Mouse (Mus musculus): ENCODE data around the gene Egr4. TPM values are rescaled to one million over a fixed set of nuclear protein-coding genes. Genes with fewer than 3 reads are reported as not detected.
A peak's percentile ranks its signal among the peaks of the same experiment; 100 is the strongest.

The Egr4 gene
- polyA plus RNA-seq (2015; fragmentation: Nextera tagmentation; extraction: Ambion mirVana): not detected in 2 replicates

DNA sequence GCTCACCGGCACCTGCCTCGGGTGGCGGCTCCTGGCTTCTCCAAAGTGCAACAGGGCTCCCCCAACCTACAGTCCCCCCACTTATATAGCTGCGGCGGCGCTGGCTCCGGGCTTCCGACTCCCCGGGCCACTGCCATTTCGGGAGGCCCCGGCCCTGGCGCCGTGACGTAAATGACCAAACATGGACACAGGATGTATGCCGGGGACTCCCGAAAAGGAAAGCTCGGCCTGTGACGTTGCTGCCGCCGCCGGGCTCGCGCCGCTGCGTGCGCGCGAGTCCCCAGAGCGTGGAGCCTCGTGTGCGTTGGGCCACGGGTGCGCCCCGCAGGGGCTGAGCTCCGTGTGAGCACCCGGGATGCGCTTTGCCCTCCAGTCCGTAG, at the start of gene Egr4:
TSS of gene Egr4 (minus strand) at position 59 of the 380 bp plus-strand sequence.
- Histone ChIP-seq H3K9me3 (no peaks in the 10 kb centered on the region), H3K4me3 (peak within 1 kb of the TSS; percentile 53), H3K27me3 (replicated peaks) (peaks cover 97% of the 10 kb centered on the region), H3K4me2 (peak within 1 kb of the TSS; percentile 85), H3K36me3 (no peaks in the 10 kb centered on the region), H3K27ac (replicated peaks) (no peak within 1 kb of the TSS), H3K4me1 (peaks cover 26% of the 10 kb centered on the region), H3K9ac (0 out of 2 replicates have a peak within 1 kb of the TSS, but pooled peaks have one; percentile 50)
- ATAC-seq (ENCODE audit: extremely low read depth, insufficient number of reproducible peaks, low FRiP score, low TSS enrichment): no peak
- under 1% methylated on average over 37 of the region's 38 CpGs for WGBS

DNA sequence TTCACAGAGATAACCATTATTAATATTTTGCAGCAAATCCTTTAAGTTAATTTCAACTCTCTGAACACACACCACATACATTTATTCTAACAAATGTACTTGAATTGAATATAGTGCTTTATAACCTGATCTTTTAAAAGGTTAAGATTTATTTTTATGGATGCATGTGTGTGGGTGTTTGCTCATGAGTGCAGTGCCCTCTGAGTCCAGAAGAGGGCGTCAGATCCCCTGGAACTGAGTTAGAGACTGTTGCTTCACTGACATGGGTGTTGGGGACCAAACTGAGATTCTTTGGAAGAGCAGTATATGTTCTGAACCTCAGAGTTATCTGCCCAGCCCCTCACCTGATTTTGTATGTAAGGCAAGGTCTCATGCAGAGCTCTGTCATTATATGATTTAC, 49.0 kb upstream of the Egr4 start:
- no peaks in the 10 kb centered on the region for H3K36me3 ChIP-seq
- no peak for ATAC-seq (ENCODE audit: extremely low read depth, insufficient number of reproducible peaks, low FRiP score, low TSS enrichment)
- 0 out of 2 replicates have a peak, but pooled peaks cover 3% of the 10 kb centered on the region for H3K27me3 ChIP-seq (replicated peaks)
- H3K4me1 ChIP-seq: no peaks in the 10 kb centered on the region
- no peak overlapping the region for H3K27ac ChIP-seq (replicated peaks)
- WGBS: 22% methylated on average over 1 of the region's 1 CpGs
- no peak overlapping the region for H3K9ac ChIP-seq
- H3K4me2 ChIP-seq: no peak overlapping the region
- H3K9me3 ChIP-seq: no peaks in the 10 kb centered on the region
- H3K4me3 ChIP-seq: no peak overlapping the region

DNA sequence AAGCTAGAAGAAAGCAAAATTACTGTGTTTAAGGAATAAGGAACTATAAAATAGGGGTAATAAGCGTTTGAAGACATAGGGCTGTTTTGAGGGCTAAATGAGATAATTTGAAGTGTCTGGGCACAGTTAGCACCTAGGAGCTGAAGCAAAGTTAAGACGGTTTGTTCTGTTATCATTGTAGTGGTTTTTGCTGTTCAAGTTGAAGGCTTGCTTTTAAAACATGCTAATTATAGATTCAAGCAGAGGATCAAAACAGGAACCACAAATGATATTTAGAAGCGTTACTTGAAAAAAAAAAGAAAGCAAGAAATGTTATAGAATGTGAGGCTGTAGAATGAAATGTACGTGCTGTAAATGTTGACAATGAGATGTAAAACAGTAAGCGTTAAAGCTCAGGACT, 34.3 kb upstream of the Egr4 start:
- Histone ChIP-seq H3K4me2 (no peak overlapping the region), H3K27me3 (replicated peaks) (no peaks in the 10 kb centered on the region), H3K4me1 (no peaks in the 10 kb centered on the region), H3K27ac (replicated peaks) (no peak overlapping the region), H3K36me3 (no peaks in the 10 kb centered on the region), H3K9me3 (no peaks in the 10 kb centered on the region), H3K9ac (no peak overlapping the region), H3K4me3 (no peak overlapping the region)
- WGBS: 70% methylated on average over 5 of the region's 5 CpGs
- ATAC-seq (ENCODE audit: extremely low read depth, insufficient number of reproducible peaks, low FRiP score, low TSS enrichment): no peak

DNA sequence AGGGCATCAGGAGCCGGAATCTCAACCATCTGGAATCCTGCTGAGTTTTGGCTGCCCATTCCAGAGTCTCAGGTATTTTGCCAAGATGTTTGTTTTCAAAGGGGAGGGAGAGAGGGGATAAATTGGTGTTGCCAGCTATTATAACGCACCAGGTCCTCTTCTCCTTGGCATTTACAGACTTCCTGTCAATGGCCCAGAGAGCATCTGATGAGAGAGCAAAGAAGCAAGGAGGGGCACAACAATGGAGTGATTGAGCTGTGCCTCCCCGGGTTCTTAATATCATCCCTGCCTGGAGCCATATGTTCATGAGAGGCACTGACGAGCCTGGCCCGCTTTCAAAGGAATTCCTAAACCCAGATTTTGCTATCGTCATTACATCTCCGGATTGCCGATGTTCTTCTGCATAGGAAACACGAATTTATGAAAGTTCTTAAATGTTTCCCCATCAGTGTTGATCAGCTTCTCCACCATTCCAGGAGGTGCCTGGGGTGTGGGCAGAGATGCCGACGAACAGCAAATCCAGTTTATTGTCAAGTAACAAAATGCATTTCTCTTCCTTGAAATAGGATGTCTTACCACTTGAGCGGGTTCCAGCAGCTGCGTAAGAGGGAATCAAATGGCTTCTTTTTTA, 31.0 kb upstream of the Egr4 start:
- H3K9me3 ChIP-seq: no peaks in the 10 kb centered on the region
- H3K4me1 ChIP-seq: no peaks in the 10 kb centered on the region
- H3K27me3 ChIP-seq (replicated peaks): no peaks in the 10 kb centered on the region
- H3K4me2 ChIP-seq: no peak overlapping the region
- H3K4me3 ChIP-seq: no peak overlapping the region
- H3K9ac ChIP-seq: no peak overlapping the region
- WGBS: 72% methylated on average over 13 of the region's 13 CpGs
- H3K36me3 ChIP-seq: no peaks in the 10 kb centered on the region
- H3K27ac ChIP-seq (replicated peaks): no peak overlapping the region
- no peak for ATAC-seq (ENCODE audit: extremely low read depth, insufficient number of reproducible peaks, low FRiP score, low TSS enrichment)

DNA sequence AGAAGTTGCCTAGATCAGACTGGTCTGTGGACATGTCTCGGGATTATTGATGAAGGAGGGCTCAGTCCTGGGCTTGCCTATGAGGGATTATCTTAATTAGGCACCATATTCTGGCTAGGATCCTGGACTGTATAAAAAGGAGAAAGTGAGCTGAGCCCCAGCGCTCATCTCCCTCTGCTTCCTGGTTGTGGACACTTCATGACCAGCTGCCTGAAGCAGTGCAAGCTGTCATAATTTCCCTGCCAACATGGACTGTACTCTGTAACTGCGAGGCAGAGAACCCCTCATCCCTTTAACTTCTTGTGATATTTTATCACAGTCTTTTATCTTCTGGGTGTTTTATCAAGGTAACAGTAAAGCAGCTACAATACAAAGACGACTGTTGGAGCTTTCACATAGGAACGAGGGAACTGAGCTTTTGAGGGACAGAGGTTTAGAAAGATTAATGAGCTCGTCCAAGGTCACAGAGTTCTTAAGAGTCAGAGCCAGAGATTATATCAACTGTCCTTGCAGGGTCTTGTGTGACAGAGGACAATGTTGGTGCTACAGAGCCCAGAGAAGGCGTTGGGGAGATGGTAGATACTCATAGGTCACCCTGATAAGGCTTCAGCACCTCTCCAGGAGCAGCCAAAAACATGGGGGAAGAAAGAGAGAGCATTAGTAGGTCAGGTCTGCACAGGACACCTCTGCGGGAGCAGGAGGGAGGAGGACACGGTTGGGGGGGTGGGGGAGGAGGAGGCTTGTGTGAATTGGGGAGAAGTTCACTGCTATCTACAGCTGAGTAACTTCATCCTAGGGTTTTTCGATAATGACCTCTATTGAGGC, 30.2 kb upstream of the Egr4 start:
- H3K9me3 ChIP-seq: no peaks in the 10 kb centered on the region
- H3K36me3 ChIP-seq: no peaks in the 10 kb centered on the region
- H3K27me3 ChIP-seq (replicated peaks): no peaks in the 10 kb centered on the region
- no peak overlapping the region for H3K9ac ChIP-seq
- no peak overlapping the region for H3K4me2 ChIP-seq
- WGBS: 59% methylated on average over 10 of the region's 10 CpGs
- ATAC-seq (ENCODE audit: extremely low read depth, insufficient number of reproducible peaks, low FRiP score, low TSS enrichment): no peak
- no peaks in the 10 kb centered on the region for H3K4me1 ChIP-seq
- no peak overlapping the region for H3K4me3 ChIP-seq
- H3K27ac ChIP-seq (replicated peaks): no peak overlapping the region

DNA sequence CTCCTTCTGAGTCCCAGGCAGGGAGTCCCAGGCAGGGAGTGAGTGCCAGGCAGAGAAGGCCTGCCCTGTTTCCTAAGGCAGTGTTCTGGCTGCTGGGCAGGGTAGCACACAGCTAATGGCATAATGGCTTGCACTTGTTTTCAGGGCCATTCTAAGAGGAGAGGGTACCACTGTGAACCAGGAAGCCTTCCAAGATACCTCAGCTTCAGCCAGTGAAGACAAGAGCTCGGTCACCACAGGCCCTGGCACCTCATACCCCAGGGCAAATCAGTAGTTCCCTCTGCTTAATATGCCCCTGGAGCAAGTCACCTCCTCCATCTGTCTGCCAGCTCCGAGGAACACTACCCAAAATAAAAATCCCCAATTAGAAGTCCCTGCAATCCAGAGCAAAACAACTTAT, 9.4 kb upstream of the Egr4 start:
- 56% methylated on average over 2 of the region's 2 CpGs for WGBS
- Histone ChIP-seq H3K36me3 (no peaks in the 10 kb centered on the region), H3K9me3 (no peaks in the 10 kb centered on the region), H3K4me1 (no peaks in the 10 kb centered on the region), H3K27ac (replicated peaks) (no peak overlapping the region), H3K4me2 (no peak overlapping the region), H3K27me3 (replicated peaks) (peaks cover 10% of the 10 kb centered on the region), H3K9ac (no peak overlapping the region), H3K4me3 (no peak overlapping the region)
- no peak for ATAC-seq (ENCODE audit: extremely low read depth, insufficient number of reproducible peaks, low FRiP score, low TSS enrichment)

DNA sequence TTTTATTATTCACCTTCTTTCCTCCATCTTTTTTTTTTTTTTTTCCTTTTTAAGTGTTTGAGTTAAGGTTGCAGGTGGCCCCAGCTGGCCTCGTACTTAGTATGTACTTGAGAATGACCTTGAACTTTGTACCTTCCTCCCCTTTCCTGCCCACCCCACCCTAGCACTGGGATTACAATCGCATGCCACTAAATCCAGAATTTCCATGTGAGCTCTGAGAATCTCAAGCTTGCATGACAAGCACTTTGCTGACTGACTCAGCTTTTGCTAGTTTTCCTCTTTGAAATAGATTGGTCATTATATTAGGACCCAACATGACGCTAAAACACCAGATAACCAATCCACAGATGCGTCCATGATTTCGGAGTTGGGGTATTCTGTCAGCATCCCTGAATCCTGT, 8.6 kb upstream of the Egr4 start:
- WGBS: 73% methylated on average over 5 of the region's 5 CpGs
- no peak overlapping the region for H3K4me3 ChIP-seq
- no peaks in the 10 kb centered on the region for H3K4me1 ChIP-seq
- no peaks in the 10 kb centered on the region for H3K9me3 ChIP-seq
- H3K4me2 ChIP-seq: no peak overlapping the region
- no peak overlapping the region for H3K9ac ChIP-seq
- H3K27ac ChIP-seq (replicated peaks): no peak overlapping the region
- no peaks in the 10 kb centered on the region for H3K36me3 ChIP-seq
- peaks cover 16% of the 10 kb centered on the region for H3K27me3 ChIP-seq (replicated peaks)
- ATAC-seq (ENCODE audit: extremely low read depth, insufficient number of reproducible peaks, low FRiP score, low TSS enrichment): no peak

DNA sequence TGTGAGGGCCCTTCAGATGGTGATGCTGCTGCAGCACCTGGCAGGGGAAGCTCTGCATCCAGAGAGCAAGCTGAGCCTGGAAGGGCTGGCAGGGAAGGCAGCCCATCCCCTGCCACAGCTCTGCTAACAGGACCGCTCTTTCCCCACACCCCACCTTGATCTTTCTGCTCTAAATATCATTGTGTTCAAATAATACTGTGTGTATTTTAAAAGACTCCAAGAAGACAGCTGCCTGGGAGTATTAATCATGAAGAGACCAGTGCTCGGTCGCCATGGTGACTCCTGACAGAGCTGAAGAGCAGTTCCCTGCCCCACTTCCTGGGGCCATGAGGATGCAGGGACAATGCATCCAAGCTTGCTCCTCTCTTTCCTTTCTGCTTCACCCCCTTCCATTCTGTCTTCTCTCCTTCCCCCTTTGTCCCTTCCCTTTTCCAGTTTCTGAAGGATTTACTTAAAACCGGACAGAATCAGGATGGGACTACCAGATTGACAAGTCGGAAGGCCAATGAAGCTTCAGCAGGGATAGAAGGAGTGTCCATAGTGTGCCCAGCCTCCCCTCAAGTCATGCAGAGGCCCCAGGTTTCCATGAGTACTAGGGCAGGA, 4.8 kb upstream of the Egr4 start:
- Histone ChIP-seq H3K4me3 (no peak overlapping the region), H3K27me3 (replicated peaks) (peaks cover 53% of the 10 kb centered on the region), H3K9me3 (no peaks in the 10 kb centered on the region), H3K36me3 (no peaks in the 10 kb centered on the region), H3K4me2 (no peak overlapping the region), H3K9ac (no peak overlapping the region), H3K27ac (replicated peaks) (no peak overlapping the region), H3K4me1 (peaks cover 8% of the 10 kb centered on the region)
- 52% methylated on average over 5 of the region's 5 CpGs for WGBS
- no peak for ATAC-seq (ENCODE audit: extremely low read depth, insufficient number of reproducible peaks, low FRiP score, low TSS enrichment)

DNA sequence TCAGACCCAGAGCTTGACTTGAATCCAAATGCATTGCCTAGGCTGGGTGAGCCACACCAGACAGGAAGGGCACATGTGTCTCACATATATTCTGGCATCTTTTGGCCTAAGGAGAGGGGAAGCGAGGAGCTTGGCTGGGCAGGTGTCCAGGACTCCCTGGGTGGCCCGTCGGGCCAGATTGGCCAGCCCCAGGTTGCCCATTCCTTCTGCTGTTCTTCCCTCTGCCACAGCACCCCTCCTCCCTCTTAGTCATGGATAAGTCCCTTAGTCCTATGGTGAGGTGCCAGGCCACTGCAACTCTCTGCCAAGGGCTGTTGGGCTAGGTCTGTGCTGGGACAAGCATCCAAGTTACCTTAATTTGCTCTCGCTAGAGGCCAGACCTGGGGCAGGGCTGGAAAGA, 2.6 kb upstream of the Egr4 start:
- H3K9ac ChIP-seq: no peak overlapping the region
- no peak for ATAC-seq (ENCODE audit: extremely low read depth, insufficient number of reproducible peaks, low FRiP score, low TSS enrichment)
- H3K4me2 ChIP-seq: no peak overlapping the region
- H3K4me3 ChIP-seq: no peak overlapping the region
- H3K36me3 ChIP-seq: no peaks in the 10 kb centered on the region
- no peak overlapping the region for H3K27ac ChIP-seq (replicated peaks)
- no peaks in the 10 kb centered on the region for H3K9me3 ChIP-seq
- H3K4me1 ChIP-seq: peaks cover 26% of the 10 kb centered on the region
- peaks cover 76% of the 10 kb centered on the region for H3K27me3 ChIP-seq (replicated peaks)
- WGBS: 75% methylated on average over 4 of the region's 4 CpGs

DNA sequence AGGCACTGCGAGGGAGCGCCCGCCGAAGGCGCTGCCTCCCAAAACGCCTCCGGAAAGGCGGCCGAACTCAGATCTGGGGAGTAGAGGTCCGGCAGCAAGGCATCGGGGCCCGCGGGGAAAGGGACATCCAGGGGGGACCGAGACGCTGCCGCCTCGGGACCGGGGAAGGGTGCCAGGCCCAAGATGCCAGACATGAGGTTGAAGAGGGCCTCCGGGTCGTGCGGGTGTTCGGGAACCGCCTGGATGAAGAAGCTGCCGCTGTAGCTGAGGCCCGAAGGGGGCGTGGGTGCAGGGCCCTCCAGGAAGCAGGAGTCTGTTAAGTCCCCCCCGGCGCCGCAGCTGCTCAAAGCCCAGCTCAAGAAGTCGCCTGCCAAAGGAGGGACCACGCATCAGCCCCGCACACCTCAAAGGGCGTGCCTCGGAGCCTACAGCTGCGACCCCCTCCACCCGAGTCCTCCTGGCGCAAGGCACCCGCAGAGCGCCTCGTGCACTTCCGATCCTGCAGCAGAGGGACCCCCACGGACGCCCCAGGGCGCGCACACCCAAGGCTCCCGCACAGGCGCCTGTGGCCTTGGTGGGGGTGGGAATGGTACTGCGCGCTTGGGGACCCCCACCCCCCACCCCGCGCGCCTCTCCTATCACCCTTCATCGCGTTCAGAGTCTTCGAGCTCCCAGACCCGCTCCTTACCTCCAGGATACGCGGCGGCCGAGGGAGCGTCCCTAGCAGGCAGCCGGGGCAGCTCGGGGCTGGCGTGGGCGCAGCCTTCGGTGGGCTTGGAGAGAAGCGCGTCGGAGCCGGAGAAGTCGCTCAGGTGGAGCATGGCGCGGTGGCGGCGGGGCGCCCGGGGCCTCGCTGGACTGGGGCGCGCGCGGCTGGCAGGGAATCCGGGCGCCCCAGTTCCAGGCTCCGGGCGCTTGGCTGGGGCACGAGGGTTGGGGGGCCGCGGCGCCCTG, 535 bp downstream of the Egr4 start:
- Histone ChIP-seq H3K9me3 (no peaks in the 10 kb centered on the region), H3K36me3 (no peaks in the 10 kb centered on the region), H3K27ac (replicated peaks) (no peak overlapping the region), H3K4me1 (peaks cover 26% of the 10 kb centered on the region), H3K4me2 (peak overlapping the region; percentile 85), H3K27me3 (replicated peaks) (peaks cover 97% of the 10 kb centered on the region), H3K9ac (no peak overlapping the region), H3K4me3 (peak overlapping the region; percentile 53)
- WGBS: under 1% methylated on average over 77 of the region's 90 CpGs
- ATAC-seq (ENCODE audit: extremely low read depth, insufficient number of reproducible peaks, low FRiP score, low TSS enrichment): no peak

DNA sequence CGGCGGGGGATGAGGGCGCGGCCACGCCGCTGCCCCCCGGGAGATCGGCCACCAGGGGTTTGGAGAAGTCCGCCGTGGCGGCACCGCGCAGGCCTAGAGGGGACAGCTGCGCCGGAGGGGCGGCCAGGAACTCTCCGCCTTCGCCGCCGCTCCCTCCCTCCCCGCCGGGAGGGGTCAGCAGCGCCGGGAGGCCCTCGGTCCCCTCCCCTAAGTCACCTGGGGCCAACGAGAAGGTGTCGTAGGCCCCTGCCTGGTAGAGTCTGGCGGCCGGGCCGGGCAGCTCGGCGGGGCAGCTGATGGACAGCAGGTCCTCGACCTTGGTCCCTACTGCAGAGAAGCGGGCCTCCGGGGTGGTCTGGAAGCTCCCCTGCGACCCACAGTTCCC, 1.3 kb downstream of the Egr4 start:
- ATAC-seq (ENCODE audit: extremely low read depth, insufficient number of reproducible peaks, low FRiP score, low TSS enrichment): no peak
- Histone ChIP-seq H3K36me3 (no peaks in the 10 kb centered on the region), H3K9ac (no peak overlapping the region), H3K4me1 (peaks cover 26% of the 10 kb centered on the region), H3K27me3 (replicated peaks) (peaks cover 98% of the 10 kb centered on the region), H3K4me3 (peak overlapping the region; percentile 53), H3K9me3 (no peaks in the 10 kb centered on the region), H3K27ac (replicated peaks) (no peak overlapping the region), H3K4me2 (peak overlapping the region; percentile 85)
- under 1% methylated on average over 34 of the region's 36 CpGs for WGBS

All from heart, embryonic 13.5 days (tissue).